Mouse (Mus musculus): ENCODE measurements around the gene Fancd2.

DNA sequence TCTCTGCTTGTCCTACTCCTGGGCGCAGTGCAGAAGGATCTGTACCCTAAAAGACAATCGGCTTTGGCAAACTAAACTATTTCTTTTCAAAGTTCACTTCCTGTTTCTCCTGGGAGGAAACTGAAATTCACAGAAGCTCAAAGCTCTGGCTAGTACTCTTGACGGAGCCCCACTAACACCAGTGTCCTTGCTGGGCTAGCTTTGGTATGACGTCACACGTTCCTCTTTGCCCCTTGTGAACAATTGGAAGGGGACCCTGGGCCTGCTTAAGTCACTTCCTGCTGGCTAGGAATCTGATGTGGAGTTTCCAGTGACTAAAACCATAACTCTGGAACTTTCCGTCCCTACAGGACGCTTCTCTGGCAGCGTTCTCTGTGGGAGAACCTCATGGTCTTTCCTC is 113.3 kb downstream of the Fancd2 start:
- TF ChIP-seq POLR2A (IDR thresholded peaks at IDR 0.05; ENCODE audit: extremely low read depth, insufficient read depth, low read length) (no peak), CTCF (IDR thresholded peaks at IDR 0.05; ENCODE audit: low read depth, low read length) (no peak)

Data from liver, adult 2 months (tissue).